Mouse (Mus musculus): ENCODE results near the gene Sgsh. TPM values are rescaled to one million over a fixed set of nuclear protein-coding genes. Genes with fewer than 3 reads are reported as not detected.

Gene Sgsh
- polyA plus RNA-seq (2017; shearing (Covaris generic)), result 18.6 TPM

GRCm38 (mm10) chr11:119355443-119356385 lies at the start of gene Sgsh, which contains the start of gene Slc26a11:
Sgsh (minus strand) TSS chr11:119355536.
Slc26a11 (plus strand) TSS chr11:119355557.

DNA sequence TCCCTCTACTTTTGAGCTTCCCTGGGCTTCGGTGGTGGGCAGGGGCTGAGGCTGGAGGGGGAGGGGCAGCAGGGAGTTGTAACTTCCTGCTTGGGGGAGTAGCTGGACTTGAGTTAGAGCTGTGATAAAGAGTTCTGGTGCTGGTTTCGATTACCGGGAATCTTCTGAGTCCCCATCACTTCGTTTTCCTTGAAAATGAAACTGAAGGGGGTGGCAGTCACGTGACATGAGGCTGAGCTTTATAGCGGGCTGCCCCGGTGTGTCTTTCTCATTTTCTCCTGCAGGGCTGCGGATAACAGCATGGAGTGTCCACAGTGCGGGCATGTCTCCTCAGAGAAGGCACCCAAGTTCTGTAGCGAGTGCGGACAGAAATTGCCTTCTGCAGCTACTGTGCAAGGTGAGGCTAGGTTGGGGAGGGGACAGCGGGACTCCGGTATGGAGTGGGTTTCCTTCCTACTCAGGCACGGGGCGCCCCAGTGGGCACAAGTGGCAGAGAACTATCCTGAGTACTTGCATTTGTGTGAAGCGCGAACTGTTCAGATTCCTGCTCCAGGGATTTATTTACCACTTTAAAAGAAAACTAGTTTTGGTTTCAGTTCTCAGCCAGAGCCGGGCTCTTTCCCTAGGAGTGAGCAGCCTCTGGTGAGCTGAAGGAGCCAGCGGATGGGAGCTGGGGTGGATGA lies 37.6 kb upstream of the Sgsh start, which contains the start of gene Rnf213:
Gene Rnf213 (plus strand): TSS at position 301 of the 683 bp plus-strand sequence.

DNA sequence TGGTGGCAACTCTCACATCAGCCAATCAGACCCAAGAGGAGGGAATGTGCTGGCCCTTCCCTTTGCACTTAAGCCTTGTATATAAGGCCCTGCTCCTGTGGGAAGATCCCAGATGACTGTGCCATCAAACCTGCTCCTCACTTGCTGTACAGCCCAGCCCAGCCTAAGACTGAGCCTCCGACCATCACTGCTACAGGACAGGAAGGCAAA lies 47.8 kb downstream of the Sgsh start, which contains the start of gene Card14:
Gene Card14 (plus strand): TSS at position 111 of the 210 bp plus-strand sequence.

GRCm38 (mm10) chr11:119299391-119300245 lies 55.7 kb downstream of the Sgsh start, which contains the start of gene Eif4a3:
Eif4a3 (minus strand) TSS chr11:119300089.

Other genes with a start within 250 kb of the Sgsh start
- 0.67 TPM for gene Tbc1d16, start 127.0 kb downstream of the Sgsh start, polyA plus RNA-seq (2017; shearing (Covaris generic))
- 3.0 TPM for gene Ccdc40, start 127.0 kb downstream of the Sgsh start, polyA plus RNA-seq (2017; shearing (Covaris generic))
- gene Gaa, start 87.6 kb downstream of the Sgsh start, polyA plus RNA-seq (2017; shearing (Covaris generic)), result 42.8 TPM
- 291 TPM for gene Eif4a3, start 55.4 kb downstream of the Sgsh start, polyA plus RNA-seq (2017; shearing (Covaris generic))
- gene Card14, start 47.8 kb downstream of the Sgsh start, polyA plus RNA-seq (2017; shearing (Covaris generic)), result not detected
- gene Slc26a11, start within 50 bp of the Sgsh start, polyA plus RNA-seq (2017; shearing (Covaris generic)), result 21.9 TPM
- gene Rnf213, start 37.6 kb upstream of the Sgsh start, polyA plus RNA-seq (2017; shearing (Covaris generic)), result 19.8 TPM
- 27.5 TPM for gene Endov, start 135.8 kb upstream of the Sgsh start, polyA plus RNA-seq (2017; shearing (Covaris generic))
- gene Nptx1, start 192.2 kb upstream of the Sgsh start, polyA plus RNA-seq (2017; shearing (Covaris generic)), result not detected
- 15.6 TPM for gene Rptor, start 247.4 kb upstream of the Sgsh start, polyA plus RNA-seq (2017; shearing (Covaris generic))

Measured in inflammation-experienced regulatory T-cells, adult 16 weeks (primary cell).